Mouse (Mus musculus) brain, adult 2 months (tissue): Measurements from ENCODE around the gene Iba57.
"Not testable (repeated sequence)": the region's sequence is repeated elsewhere in the genome, so short reads cannot be mapped to it uniquely, and the experiment has no call there.

Experiments used
- DNase-seq: peaks from one replicate; pipeline ENCODE4 v3.0.0; 2011; ENCODE audit warnings: low read depth, low spot score

Gene Iba57

DNA sequence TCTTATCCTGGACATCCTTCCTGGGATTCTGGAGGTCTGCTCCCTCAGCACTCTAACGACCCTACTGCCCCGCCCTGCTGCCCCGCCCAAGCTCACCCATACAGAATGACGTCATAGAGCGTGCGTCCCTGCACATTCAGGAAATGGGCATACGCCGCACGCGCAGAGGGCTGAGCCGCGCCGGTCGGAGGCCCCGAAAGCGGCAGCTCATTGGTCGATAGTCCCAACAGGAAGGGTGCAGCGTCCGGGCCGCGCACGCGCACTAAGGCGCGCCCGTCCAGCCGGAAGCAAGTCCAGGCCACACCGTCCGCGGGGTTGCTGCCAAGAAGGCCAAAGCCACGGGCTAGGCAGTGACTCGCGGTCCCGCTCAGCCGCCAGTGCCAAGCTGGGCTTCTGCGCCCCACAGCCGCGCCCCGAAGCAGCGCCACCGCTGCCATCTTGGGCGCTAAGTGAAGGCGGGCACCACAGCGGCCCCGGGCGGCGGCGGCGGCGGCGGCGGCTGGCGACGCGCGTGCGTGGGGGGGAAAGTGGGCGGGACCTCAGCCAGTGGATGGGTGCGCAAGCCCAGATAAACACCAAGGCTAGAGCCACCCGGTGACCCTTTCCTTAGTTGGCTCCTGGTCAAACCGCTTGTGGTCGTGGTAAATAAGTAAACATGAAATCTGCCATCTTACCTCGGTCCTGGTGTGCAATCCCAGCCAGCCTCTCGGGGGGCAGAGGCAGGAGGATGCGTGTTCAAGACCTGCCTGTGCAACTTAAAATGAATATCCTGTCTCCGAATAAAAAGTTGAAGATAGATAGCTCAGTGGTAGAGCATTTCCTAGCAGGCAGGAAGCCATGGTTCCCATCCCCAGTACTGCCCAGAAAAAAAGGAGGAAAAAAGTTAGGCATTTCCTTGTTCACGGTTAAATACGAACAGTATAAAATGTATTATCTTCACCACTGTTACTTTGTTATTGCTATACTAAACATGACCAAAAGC, at the start of gene Iba57:
Gene Iba57 (minus strand): TSS at position 485 of the 982 bp plus-strand sequence.
- DNase-seq: peak; percentile 100

DNA sequence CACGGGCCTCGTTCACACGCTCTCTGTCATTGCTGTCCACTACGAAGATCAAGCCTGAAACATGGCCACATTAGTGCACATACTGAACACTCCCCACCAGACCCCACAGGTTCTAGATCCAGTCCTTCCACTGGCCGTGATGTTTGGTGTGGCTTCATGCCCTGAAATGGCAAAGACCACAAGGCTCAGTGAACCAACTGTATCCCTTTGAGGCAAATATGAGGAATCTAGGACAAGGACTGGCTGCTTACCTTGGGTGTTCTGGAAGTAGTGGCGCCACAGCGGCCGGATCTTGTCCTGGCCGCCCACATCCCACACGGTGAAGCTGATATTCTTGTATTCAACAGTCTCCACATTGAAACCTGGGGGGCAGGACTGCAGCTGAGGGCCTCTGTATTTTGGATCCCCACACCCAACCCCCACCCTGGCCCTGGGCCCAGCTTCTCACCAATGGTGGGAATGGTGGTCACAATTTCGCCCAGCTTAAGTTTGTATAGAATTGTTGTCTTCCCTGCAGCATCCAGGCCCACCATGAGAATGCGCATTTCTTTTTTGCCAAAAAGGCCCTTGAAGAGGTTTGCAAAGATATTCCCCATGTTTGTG, 49.5 kb upstream of the Iba57 start:
- DNase-seq: no peak

DNA sequence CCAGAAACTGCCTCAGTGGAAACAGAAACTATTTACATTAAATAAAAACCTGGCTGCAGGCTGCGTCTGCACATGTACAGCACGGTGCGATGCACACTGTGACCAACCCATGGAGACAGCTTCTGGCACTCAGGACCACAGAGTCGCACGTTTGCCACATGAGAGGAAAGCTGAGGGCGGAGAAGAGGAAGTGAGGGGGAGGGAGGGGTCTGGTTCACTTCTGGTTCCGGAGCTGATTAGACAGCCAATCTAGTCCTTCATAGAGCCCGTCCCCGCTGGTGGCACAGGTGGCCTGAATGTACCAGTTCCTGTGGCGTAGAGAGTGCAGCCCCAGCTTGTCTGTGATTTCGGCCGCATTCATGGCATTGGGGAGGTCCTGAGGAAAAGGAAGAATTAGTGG, 48.8 kb upstream of the Iba57 start:
- not testable (repeated sequence) for DNase-seq

DNA sequence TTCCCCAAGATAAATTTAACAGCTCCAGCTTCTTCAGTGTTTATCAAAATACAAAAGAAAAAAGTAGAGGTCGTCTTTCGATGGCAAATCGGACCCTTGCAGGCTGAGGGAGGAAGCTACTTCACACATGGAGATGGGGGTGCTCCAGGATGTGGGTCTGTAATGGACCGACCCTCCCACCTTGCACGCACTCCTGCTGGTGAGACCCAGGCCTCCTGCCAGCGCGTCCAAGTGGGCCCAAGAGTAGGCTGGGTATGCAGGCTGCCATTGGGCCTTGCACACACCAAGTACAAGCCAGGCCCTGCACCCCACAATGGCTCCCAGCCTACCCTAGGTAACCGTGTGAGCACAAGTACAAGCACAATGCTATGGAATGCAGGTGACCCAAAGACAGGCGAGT, 48.0 kb upstream of the Iba57 start:
- DNase-seq: not testable (repeated sequence)

DNA sequence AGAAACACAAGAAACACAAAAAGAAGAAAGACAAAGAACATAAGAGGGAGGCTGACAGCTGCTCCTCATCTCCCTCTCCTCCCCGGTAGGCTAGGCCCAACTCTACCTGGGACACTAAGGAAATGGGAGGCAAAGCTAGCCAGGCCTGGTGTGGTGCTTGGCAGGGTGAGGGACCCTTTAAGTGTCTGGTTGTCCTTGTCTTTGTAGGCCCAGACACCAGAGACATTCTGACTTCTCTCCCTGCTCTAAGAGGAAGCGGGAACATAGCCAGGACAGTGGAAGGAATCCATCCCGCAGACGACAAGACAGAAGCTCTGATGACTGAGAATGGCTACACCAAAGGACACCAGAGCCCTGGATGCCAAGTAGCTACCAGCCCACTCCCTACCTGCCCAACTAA, 46.5 kb upstream of the Iba57 start:
- no peak for DNase-seq

DNA sequence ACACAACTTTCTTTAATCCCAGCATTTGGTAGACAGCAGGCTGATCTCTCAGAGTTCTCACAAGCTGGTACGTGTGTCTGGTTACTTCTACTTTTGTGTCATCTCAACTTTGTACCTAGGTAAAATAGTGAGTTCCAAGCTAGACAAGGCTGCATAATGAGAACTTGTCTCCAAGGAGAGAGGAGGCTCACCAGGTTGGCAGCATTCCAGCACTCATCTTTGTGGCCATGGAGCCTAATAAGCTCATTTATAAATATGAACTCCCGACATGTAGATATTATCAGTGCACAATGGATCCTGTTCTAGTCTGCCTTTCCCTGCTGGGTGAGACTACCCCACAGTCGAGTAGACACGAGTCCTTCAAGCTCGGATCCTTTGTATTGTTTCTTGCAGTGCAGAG, 46.0 kb upstream of the Iba57 start:
- DNase-seq: peak; percentile 27

DNA sequence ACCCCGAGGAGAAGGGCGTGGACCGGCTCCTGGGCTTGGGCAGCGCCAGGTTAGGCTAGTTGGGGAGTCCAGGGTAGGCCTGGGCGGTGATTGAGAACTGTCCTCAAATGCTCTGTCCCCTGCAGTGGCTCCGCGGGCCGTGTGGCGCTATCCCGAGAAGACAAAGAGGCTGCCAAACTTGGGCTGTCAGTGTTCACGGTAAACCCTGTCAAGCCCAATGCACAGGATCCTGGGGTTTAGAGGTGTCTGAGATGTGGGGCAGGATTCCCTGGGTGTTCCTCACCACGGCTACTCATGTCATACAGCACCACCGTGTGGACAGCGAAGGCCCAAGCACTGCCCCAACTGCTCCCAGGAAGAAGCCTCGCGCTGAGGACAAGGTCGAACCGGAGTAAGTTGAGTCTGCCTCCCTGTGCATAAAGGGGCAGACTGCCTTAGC, 45.5 kb upstream of the Iba57 start:
- peak; percentile 88 for DNase-seq

DNA sequence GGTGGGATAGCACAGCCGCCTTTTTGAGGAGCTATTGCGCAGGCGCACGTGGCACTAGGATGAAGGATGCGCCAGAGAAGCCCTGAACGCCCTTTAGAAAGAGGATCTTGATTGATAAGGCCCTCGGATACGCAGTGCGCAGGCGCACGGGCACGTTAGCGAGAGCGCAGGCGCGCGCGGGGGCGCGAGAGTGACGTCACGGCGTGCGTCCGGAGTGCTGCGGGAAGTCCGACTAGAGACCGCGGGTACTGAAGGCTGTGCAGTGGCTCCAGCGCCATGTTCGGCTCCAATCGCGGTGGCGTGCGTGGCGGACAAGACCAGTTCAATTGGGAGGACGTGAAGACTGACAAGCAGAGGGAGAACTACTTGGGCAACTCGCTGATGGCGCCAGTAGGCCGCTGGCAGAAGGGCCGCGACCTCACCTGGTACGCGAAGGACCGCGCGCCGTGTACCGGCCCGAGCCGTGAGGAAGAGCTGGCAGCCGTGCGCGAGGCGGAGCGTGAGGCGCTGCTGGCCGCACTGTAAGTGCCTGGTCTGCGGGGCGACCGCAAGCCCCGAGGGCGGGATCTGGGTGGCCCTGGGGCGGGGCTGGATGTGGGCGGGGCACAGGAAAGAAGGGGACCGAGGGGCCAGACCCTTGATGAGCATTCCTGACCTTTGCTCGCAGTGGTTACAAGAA, 44.8 kb upstream of the Iba57 start, which contains the start of gene 2310033P09Rik:
Gene 2310033P09Rik (plus strand): TSS at position 169 of the 679 bp plus-strand sequence.
- peak; percentile 98 for DNase-seq

DNA sequence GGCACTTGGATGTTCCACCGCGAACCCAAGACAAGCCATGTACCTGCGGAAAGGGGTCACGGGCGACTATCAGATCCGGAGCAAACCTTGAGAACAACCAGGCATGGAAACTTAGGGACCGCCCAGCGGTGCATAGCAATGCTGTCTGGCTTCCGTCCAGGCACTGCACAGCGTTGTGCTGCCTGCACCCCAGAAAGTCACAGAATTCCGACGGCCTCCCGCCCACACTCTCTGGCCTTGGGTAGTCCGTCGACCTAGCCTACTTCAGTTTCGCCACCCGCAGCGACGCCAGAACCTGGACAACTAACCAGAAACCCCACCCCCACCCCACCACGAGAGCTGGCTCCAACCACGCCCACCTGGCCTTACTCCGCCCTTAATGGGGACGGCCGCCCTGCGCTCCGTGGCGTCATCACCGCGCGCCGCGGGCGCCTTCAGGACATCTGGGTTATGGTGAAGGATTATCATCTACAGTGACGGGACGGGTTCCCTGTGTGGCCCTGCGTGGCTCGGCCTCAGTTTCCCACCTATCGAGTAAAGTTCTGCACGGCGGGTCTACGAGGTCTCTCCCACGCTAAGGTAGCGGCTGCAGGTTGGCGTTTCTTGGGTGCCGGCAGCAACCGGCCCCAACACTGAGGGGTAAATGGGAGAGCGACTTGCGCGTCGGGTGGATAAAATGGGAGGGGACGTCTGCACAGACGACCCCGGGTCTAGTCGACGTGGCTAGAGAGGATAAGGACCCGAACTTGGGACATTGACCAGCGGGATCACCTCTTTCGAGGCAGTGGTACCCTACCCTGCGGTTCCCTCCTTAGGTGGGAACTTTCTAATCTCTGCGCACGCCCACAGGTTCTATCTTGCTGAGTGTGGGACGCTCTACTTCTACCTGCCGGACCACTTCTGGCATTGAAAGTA, 38.8 kb upstream of the Iba57 start, which contains the start of gene Mrpl55:
Gene Mrpl55 (plus strand): TSS at position 406 of the 915 bp plus-strand sequence.
- peak; percentile 97 for DNase-seq

DNA sequence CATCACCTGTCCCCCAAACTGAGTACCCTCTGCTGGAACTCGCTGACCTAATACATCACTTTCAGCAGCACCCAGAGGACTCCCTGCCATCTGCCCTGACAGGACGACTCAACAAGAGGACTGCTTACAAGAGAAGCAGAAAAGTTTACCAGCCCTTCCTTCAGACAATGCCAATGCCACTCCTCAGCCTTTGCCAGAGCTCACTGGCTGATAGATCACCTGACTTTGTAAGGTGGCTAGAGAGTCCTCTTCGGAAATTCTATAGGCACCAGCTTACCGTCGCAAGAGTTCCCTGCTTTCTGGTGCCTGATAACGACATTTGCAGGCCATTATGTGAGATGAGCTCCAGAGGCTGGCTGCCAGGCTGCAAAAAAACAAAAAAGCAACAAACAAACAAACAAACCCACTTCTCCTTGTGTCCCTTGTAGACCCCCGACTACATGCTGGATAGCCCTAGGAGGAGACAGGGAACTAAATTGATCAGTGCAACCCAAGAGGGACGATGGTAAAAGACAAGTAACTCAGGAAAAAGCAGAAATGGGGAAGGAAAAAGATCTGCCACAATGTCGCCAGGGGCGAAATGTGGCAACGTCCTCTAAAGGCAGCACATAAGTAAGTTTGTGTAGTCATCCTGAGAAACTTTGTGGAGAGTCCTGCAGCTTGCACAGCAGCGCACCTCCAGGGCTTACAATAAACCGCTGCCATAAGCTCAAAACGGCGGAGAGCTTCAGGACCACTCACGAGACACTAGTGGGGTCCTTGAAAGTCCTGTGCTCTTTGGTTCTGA, 37.9 kb upstream of the Iba57 start:
- no peak for DNase-seq

DNA sequence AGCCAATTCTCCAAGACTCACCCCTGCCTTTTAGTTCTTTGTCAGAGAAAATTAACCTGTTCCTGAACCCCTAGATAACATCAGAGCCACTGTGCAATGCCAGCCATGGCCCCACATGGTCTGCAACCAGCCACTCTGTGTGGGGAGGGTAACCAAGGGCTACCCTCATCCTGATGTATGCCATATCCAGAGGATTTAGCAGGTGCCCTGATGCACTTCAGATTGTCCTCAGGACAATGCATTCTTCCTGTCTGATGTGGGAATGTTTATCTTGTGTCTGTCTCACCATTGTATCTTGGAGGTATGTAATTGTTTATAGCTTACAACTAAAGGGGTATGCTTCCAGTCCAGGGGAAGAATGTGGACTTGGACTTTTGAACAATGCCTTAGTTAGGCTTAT, 32.7 kb upstream of the Iba57 start:
- no peak for DNase-seq

DNA sequence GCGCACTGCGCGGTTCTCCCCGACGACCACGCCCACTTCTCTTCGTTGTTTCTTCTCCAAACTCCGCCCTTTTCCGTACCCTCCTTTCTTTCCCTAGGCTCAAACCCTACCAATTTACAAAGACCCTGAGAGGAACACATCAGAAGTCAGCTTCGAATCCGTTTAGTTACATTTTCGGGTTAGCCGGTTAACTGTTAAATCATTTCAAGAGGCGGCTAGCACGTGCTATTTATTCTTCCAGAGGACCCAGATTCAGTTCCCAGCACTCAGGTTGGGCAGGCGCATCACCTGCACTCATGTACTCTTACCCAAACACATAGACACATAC, 28.5 kb upstream of the Iba57 start, which contains the start of gene Guk1:
Gene Guk1 (minus strand): TSS at position 154 of the 328 bp plus-strand sequence.
- DNase-seq: no peak

DNA sequence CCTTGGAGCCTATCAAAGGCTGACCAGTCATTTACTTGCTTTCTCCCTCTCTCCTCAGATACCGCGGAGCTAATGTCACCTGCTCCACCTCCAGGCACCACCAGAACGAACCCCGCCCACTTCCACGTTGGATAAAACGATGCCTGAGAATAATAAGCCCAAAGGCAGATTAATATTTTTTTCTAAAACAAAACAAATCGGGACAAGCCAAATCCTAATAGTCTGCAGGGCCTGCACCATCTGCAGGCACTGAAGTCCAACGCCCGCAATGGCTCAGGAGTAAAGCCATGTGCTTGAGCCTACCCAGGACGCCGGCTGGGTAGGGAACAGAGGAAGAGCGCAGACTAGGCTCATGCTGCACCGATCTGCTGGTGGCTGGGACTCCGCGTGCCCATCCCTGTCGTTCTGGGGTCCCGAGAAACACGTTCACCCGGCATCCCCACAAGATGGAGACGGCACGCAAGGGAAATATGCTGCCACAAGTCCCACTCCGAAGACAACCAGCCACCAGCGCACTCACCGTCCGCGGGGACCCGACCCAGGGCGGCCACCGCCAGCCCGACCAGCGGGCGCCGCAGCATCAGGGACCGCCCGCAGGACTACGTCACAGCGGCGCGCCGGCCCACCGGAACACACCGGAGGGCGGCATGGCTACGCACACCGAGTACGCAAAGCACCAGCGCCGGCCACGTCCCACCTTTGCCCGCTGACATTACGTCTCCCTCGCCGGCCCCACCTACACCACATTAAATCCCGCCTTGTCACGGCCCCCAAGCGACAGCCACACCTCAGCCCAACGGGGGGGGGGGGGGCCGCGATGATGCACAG, 27.9 kb upstream of the Iba57 start:
- peak; percentile 98 for DNase-seq

DNA sequence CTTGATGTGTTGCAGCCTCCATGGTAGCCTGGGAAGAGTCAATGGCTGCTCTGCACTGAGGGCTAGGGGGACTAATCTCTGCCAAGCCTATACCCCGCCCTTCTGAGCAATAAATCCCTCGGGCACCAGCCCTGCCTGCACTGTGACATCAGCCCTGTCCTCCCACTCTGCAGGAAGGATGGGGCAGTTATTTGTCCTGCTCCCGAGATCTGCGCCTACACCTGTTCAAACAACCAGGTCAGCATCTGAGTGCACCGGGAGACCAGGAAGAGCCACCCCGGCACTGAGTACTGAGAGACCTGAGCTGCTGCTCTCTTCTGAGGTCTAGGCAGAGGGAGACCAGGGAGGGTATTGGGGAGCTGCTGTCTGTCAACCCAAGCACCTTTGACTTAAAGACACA, 24.2 kb upstream of the Iba57 start:
- no peak for DNase-seq

DNA sequence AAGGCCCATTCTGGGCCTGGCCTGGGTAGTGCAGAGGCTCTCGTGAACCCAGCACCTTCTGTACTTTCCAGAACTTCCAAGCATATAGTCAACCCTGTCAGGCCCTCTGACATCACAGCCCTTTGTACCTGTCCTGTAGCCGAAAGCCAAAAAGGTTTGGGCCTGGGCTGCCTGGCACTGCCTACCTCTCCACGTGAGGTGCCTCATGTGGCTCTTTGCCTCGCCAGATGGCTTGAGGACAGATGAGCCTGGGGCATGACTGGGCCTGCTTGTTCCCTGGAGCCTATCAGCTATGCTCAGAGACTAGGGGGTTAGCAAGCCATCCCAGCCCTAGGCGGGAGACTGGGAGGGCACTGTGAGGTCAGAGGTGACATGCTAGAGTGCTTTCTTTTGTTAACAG, 22.0 kb upstream of the Iba57 start:
- DNase-seq: no peak

DNA sequence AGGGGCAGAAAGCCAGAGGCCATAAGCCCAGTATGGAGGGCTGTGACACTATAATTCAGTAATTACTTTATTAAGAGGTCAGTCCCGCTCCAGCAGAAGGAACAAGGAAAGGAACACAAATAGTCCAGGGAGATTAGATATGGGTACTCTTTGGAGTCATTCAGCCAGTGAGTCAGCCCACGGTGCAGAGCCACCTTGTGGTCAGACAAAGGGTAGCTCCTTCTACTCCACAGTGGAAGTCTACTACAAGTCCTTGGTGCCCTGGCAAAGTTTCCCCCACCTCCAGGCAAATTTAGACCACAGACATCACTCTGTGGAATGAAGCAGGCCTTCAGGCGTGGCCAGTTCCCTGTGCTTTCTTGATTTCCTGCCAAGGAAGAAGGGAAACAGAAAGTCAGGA, 20.3 kb upstream of the Iba57 start:
- DNase-seq: peak; percentile 78

DNA sequence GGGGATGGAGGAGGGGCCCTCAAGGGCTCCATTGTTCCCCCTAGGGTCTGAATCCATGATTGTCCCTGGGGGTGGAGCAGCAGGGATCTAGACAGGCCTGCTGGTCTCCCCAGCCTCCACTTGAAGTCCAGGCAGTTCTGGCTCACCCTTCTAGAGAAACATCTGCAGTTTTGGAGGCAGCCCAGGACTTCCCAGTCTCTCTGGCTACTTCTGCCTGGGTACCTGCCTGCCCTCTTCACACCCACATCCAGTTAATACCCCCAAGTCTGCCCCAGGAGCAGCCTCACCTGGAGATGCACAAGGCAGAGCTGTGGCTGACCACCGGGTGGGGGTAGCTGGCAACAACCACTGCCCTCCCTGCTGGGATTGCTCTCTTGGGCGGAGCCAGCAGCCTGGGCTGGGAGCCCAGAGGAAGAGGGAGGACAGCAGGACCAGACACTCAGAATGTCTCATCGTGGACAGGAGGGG, 19.4 kb upstream of the Iba57 start, which contains the start of gene Gjc2:
Gene Gjc2 (minus strand): TSS at position 350 of the 468 bp plus-strand sequence.
- peak; percentile 91 for DNase-seq

DNA sequence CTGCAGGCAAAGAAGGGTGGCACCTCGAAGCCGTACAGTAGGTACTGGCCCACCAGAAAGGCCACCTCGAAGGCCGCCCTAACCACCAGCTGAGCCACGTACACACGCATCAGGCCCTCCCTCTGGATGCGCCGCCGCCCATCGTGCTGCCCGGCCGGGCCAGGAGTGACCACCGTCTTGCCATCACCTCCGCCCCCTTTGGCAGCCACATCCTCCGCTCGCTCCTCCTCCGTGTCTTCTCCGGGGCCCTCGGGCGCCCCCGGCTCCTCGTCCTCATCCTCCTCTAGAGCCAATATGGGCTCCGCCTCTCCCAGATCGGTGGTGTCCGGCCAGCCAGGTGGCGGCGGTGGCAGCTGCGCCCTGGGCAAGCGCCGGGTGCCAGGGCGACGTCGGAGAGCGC, 13.4 kb upstream of the Iba57 start:
- DNase-seq: no peak

DNA sequence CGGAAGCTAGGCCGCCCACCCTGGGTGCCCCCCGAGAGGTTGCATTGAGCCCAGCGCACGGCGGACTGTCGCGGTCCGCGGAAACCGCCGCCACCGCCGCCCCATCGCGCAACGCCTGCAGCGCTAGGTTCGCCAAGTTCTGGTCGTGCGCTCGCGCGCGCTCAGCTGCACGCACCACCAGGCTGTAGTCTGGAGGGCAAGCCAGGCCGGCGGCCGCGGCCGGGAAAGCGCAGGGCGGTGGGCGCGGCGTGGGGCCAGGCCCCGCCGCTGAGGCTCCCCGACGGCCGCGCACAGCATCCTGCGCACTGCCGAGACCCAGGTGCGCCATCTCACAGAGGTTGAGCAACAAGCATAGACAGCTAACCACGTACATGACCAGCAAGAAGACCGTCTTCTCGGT, 12.9 kb upstream of the Iba57 start:
- DNase-seq: no peak
